Mouse (Mus musculus) megakaryocyte, embryonic 14.5 days (primary cell): ENCODE data around the gene Rraga.
"Not testable (repeated sequence)": the region's sequence is repeated elsewhere in the genome, so short reads cannot be mapped to it uniquely, and the experiment has no call there.

ENCODE experiments used
- FLI1 ChIP-seq: IDR thresholded peaks from 2 replicates; pipeline ENCODE4 v1.6.1; 2012; ENCODE audit warnings: low read length, inconsistent platforms, mixed read lengths
- GATA1 ChIP-seq: IDR thresholded peaks from 3 replicates; pipeline ENCODE4 v1.6.1; 2012; ENCODE audit warnings: mixed read lengths, low read length, inconsistent platforms, borderline replicate concordance

GRCm38 (mm10) chr4:86622532-86622931 is 47.1 kb downstream of the Rraga start:
- not testable (repeated sequence) for TF ChIP-seq GATA1, FLI1
